Mouse (Mus musculus) fat pad, adult 2 months (tissue): Measurements from ENCODE around the gene Ccl28.
"Not testable (repeated sequence)": the region's sequence is repeated elsewhere in the genome, so short reads cannot be mapped to it uniquely, and the experiment has no call there.

Experiments
- DNase-seq: peaks from one replicate; pipeline ENCODE4 v3.0.0-alpha.2; 2011; ENCODE audit warnings: low read depth, low spot score; ENCODE audit errors: extremely low read depth

Ccl28 gene

DNA sequence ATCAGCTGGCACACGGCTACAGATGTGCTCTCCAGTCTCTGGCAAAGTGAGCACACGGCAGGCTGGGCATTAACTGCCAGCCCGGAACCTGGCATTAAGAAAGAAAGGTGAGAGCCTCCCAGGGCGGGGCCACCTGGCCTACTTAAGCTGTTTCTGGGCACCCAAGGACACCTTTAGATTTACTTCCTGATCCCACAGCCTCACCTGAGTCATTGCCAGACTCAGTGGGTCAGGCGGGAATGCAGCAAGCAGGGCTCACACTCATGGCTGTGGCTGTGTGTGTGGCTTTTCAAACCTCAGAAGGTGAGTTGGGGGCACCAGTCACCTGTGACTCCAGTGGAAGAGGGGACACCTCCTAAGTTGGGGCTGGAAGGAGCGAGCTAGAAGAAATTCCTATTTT is at the start of gene Ccl28:
TSS of gene Ccl28 (plus strand) at position 186 of the 400 bp plus-strand sequence.
- DNase-seq, result no peak

GRCm38 (mm10) chr13:119596321-119597211 is 27.1 kb upstream of the Ccl28 start:
- DNase-seq, result not testable (repeated sequence)

GRCm38 (mm10) chr13:119598466-119598865 is 25.2 kb upstream of the Ccl28 start:
- not testable (repeated sequence) for DNase-seq

DNA sequence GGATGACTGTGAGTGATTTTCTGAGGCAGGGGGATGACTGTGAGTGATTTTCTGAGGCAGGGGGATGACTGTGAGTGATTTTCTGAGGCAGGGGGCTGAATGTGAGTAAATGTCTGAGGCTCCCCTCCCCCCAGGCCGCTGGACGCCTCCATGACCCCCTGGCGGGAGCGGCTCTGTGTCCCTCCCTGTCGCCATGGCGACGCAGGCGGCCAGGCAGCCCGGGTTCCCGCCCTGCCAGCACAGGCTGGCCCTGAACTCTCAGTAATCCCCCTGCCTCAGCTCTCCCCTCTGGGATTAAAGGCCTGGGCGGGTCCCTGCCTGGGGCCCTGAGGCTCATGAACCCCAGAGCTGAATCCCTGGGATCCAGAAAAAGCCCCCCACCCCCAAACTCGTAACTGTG is 24.6 kb upstream of the Ccl28 start:
- DNase-seq, result not testable (repeated sequence)

GRCm38 (mm10) chr13:119599498-119599897 is 24.1 kb upstream of the Ccl28 start:
- not testable (repeated sequence) for DNase-seq

DNA sequence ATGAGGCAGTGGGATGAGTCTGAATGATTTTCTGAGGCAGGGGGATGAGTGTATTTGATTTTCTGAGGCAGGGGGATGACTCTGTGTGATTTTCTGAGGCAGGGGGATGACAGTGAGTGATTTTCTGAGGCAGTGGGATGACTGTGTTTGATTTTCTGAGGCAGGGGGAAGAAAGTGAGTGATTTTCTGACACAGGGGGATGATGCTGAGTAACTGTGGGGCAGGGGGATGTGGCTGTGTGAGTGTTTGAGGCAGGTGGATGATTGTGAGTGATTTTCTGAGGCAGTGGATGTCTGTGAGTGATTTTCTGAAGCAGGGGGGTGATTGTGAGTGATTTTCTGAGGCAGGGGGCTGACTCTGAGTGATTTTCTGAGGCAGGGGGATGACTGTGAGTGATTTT is 23.5 kb upstream of the Ccl28 start:
- DNase-seq, result not testable (repeated sequence)

- not testable (repeated sequence) for DNase-seq
Observed at GRCm38 (mm10) chr13:119602688-119603331, 20.8 kb upstream of the Ccl28 start.

GRCm38 (mm10) chr13:119603890-119604289 is 19.7 kb upstream of the Ccl28 start:
- not testable (repeated sequence) for DNase-seq

DNA sequence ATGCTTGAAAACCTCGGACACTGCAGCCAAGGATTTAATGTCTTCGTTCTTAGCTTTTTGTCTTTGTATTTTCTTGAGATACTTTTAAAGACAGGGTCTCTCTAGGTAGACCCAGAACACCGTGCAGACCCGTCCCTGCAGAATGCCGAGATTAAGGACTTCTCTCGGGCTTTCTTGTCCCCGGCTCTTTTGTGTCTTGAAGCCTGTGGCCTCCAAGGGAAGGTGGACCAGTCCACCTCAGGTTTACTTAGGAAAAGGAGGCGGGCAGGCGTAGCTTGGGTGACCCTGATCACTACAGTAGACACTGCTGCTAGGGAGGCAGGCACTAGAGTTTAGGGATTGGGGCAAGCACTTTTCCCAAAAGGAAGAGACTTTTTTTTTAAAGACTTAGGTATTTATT is 19.3 kb upstream of the Ccl28 start:
- DNase-seq, result not testable (repeated sequence)

- no peak for DNase-seq
Observed at GRCm38 (mm10) chr13:119618841-119619240, 4.8 kb upstream of the Ccl28 start.

GRCm38 (mm10) chr13:119619735-119620134 is 3.9 kb upstream of the Ccl28 start:
- no peak for DNase-seq

DNA sequence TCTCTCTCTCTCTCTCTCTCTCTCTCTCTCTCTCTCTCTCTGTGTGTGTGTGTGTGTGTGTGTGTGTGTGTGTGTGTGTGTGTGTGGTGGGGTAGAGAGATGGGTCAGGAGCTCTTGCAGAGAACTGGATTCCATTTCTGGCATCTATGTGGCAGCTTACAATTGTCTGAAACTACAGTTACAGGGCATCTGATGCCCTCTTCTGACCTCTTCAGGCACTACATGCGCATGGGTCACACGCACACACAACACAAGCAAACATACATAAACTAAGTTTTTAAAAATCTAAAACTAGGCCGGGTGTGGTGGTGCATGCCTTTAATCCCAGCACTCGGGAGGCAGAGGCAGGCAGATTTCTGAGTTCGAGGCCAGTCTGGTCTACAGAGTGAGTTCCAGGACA is 2.3 kb downstream of the Ccl28 start:
- not testable (repeated sequence) for DNase-seq

DNA sequence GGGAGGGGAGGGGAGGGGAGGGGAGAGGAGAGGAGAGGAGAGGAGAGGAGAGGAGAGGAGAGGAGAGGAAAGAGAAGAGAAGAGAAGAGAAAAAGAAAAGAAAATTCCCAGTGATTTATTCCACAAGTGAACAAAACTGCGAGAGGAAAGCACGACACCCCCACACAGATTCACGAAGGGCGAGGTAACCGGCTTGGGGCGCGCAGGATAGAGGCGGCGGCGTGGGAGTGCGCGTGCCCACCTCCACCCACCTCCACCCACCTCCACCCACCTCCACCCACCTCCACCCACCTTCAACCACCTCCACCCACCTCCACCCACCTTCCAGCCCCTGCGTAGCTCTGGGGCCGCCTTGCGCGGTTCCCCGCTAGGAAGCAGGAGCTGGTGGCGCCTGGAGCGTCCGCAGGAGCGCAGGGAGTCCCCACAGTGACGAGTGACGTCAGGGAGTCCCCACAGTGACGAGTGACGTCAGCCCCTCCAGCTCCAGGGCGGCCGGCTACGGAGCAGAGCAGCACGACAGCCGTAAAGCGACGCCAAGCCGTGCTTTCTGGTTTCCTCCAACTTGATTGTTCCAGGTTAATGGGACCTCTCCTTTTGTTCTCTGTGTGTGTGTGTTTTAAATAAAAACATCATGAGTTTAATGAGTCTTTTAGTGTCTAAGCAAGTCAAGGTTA is 8.0 kb downstream of the Ccl28 start:
- no peak for DNase-seq

- no peak for DNase-seq
Observed at GRCm38 (mm10) chr13:119632156-119632548, 8.5 kb downstream of the Ccl28 start.

- DNase-seq, result no peak
Observed at GRCm38 (mm10) chr13:119635496-119635895, 11.9 kb downstream of the Ccl28 start.

- DNase-seq, result no peak
Observed at GRCm38 (mm10) chr13:119637837-119638236, 14.2 kb downstream of the Ccl28 start.

DNA sequence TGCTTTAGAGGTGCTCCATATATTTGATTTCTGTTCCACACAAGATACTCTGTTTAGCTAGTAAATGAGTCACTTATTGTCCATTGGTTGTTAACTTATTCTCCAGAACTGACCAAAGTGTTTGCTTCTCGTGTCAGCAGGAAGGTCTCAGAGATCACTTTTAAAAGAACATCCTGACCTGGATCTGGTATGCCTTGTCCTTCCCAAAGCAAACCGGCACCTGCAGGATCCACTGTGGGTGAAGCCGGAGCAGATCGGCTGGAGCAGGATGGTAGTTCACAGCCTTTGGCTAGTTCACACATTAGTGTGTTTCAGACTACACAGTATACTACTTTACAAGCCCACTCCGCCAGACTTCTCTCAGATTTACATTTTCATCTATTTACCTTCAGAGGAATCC is 14.8 kb downstream of the Ccl28 start:
- DNase-seq, result no peak

DNA sequence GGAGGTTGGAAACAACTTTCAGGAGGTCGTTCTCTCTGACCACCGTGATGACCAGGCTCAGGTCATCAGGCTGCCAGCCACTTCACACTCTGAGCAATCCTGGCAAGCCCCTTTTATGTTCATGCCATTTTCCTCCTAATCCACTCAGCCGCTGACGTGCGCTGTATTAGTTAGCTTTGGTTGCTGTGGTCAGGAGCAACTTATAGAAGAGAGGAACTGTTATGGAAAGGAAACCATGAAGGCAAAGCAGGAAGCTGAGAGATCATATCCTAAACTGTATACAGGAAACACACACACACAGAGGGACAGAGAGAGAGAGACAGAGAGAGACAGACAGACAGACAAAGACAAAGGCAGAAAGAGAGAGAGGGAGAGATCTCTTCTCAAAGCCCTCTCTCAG is 15.7 kb downstream of the Ccl28 start:
- DNase-seq, result no peak

DNA sequence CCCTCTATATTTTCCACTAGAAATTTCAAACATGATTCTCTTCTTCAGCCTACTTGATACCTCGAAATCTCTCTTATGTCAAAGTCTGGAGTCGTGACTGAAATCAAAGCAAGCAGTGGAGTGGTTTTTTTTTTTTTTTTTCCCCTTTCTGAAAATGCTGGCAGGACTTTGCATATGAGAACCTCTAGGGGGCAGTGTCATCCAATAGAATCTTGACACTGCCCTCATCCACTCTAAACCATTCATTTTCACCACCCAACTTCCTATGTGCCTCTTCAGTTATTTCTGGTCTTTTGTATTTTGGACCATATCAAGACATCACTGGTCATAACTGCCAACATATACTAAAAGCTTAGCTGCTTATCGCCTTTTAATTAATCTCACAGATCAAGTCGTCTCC is 16.9 kb downstream of the Ccl28 start:
- DNase-seq, result no peak

GRCm38 (mm10) chr13:119641145-119641544 is 17.5 kb downstream of the Ccl28 start:
- no peak for DNase-seq

- DNase-seq, result no peak
Observed at GRCm38 (mm10) chr13:119644769-119645168, 21.1 kb downstream of the Ccl28 start.

- DNase-seq, result no peak
Observed at GRCm38 (mm10) chr13:119646511-119646910, 22.9 kb downstream of the Ccl28 start.
